Mouse (Mus musculus) MEL (cell line): ENCODE data around the gene Rsph1. TPM values are rescaled to one million over a fixed set of nuclear protein-coding genes. Genes with fewer than 3 reads are reported as not detected.
A peak's percentile ranks its signal among the peaks of the same experiment; 100 is the strongest.

Experiments used
- DNase-seq: peaks from one replicate; pipeline ENCODE4 v3.0.0; 2011; ENCODE audit warnings: low read depth, low spot score
- H3K27ac ChIP-seq: 2 replicates; pipeline ENCODE4 v1.5.1; 2012; ENCODE audit warnings: low read depth, mild to moderate bottlenecking, control low read depth, low read length, moderate library complexity; ENCODE audit not compliant: control insufficient read depth
- H3K27me3 ChIP-seq, 2 experiments: fragments of 150-350 bp in 1 of 2; sonication (generic) in 1 of 2; 2 replicates each; pipeline ENCODE4 v1.6.1; 2012; ENCODE audit warnings: low read length in 2 of 2, mild to moderate bottlenecking in 2 of 2, improper control_type of control experiment in 1 of 2, moderate library complexity in 1 of 2; ENCODE audit not compliant: insufficient read depth in 2 of 2, control insufficient read depth in 1 of 2
- H3K36me3 ChIP-seq, 2 experiments: 2 replicates each; pipeline ENCODE4 v1.6.1; 2012 to 2014; ENCODE audit warnings: low read length in 2 of 2, improper control_type of control experiment in 1 of 2, inconsistent platforms in 1 of 2, mild to moderate bottlenecking in 1 of 2; ENCODE audit not compliant: insufficient read depth in 2 of 2, control insufficient read depth in 1 of 2
- H3K4me1 ChIP-seq, 2 experiments: fragments of 150-350 bp in 1 of 2; sonication (generic) in 1 of 2; 2 replicates each; pipeline ENCODE4 v1.6.1; 2012; ENCODE audit warnings: low read length in 2 of 2, improper control_type of control experiment in 1 of 2, mild to moderate bottlenecking in 1 of 2; ENCODE audit not compliant: insufficient read depth in 2 of 2, control insufficient read depth in 1 of 2
- H3K4me3 ChIP-seq, 2 experiments: fragments of 150-350 bp in 1 of 2; sonication (generic) in 1 of 2; 2 replicates each; pipeline ENCODE4 v1.5.1; 2012; ENCODE audit warnings: low read depth in 2 of 2, low read length in 2 of 2, mild to moderate bottlenecking in 2 of 2, moderate library complexity in 2 of 2, control low read depth in 1 of 2, improper control_type of control experiment in 1 of 2; ENCODE audit not compliant: control insufficient read depth in 1 of 2, insufficient read depth in 1 of 2
- H3K79me2 ChIP-seq: 2 replicates; pipeline ENCODE4 v1.6.1; 2012; ENCODE audit warnings: mild to moderate bottlenecking, low read length, moderate library complexity; ENCODE audit not compliant: control insufficient read depth, poor library complexity, insufficient read depth
- H3K9ac ChIP-seq: 2 replicates; pipeline ENCODE4 v1.6.1; 2012; ENCODE audit warnings: low read depth, mild to moderate bottlenecking, control low read depth, low read length, moderate library complexity; ENCODE audit not compliant: control insufficient read depth, poor library complexity, severe bottlenecking
- H3K9me3 ChIP-seq: fragments of 150-350 bp; sonication (generic); replicated peaks from 2 replicates; pipeline ENCODE4 v1.6.1; 2012; ENCODE audit warnings: mild to moderate bottlenecking, low read length, improper control_type of control experiment, moderate library complexity; ENCODE audit not compliant: insufficient read depth
- CHD2 ChIP-seq: IDR thresholded peaks from 2 replicates; pipeline ENCODE4 v1.6.1; 2011; ENCODE audit warnings: low read length, improper control_type of control experiment
- EP300 ChIP-seq, 2 experiments: IDR thresholded peaks; 2 replicates each; pipeline ENCODE4 v1.6.1; 2011; ENCODE audit warnings: improper control_type of control experiment in 2 of 2, low read length in 2 of 2, low read depth in 1 of 2, mild to moderate bottlenecking in 1 of 2
- ETS1 ChIP-seq: IDR thresholded peaks from 2 replicates; pipeline ENCODE4 v1.6.1; 2012; ENCODE audit warnings: low read depth, mild to moderate bottlenecking, inconsistent platforms, low read length, improper control_type of control experiment, moderate library complexity
- HCFC1 ChIP-seq: IDR thresholded peaks from 2 replicates; pipeline ENCODE4 v1.6.1; 2012; ENCODE audit warnings: low read depth, mild to moderate bottlenecking, inconsistent platforms, low read length, improper control_type of control experiment, moderate library complexity
- JUND ChIP-seq: IDR thresholded peaks from 2 replicates; pipeline ENCODE4 v1.6.1; 2011; ENCODE audit warnings: low read depth, mild to moderate bottlenecking, improper control_type of control experiment, low read length
- KAT2A ChIP-seq: conservative IDR thresholded peaks from 2 replicates; pipeline ENCODE4 v1.6.1; 2012; ENCODE audit warnings: low read depth, low read length, improper control_type of control experiment, inconsistent platforms
- MAFK ChIP-seq: IDR thresholded peaks from 2 replicates; pipeline ENCODE4 v1.6.1; 2011; ENCODE audit warnings: low read depth, mild to moderate bottlenecking, low read length, improper control_type of control experiment, borderline replicate concordance
- MAX ChIP-seq: IDR thresholded peaks from 2 replicates; pipeline ENCODE4 v1.6.1; 2011; ENCODE audit warnings: low read length, improper control_type of control experiment
- MAZ ChIP-seq: IDR thresholded peaks from 2 replicates; pipeline ENCODE4 v1.6.1; 2012; ENCODE audit warnings: low read depth, mild to moderate bottlenecking, inconsistent platforms, low read length, improper control_type of control experiment
- MEF2A ChIP-seq: IDR thresholded peaks from 2 replicates; pipeline ENCODE4 v1.6.1; 2014; ENCODE audit warnings: low read depth, mild to moderate bottlenecking, inconsistent platforms, low read length, improper control_type of control experiment; ENCODE audit not compliant: poor library complexity, insufficient replicate concordance, severe bottlenecking; ENCODE audit errors: extremely low read depth
- MXI1 ChIP-seq: IDR thresholded peaks from 2 replicates; pipeline ENCODE4 v1.6.1; 2011; ENCODE audit warnings: mild to moderate bottlenecking, low read depth, low read length, improper control_type of control experiment
- MYC ChIP-seq: IDR thresholded peaks from 2 replicates; pipeline ENCODE4 v1.6.1; 2011; ENCODE audit warnings: low read depth, mild to moderate bottlenecking, low read length, improper control_type of control experiment, moderate library complexity
- NELFE ChIP-seq: IDR thresholded peaks from 2 replicates; pipeline ENCODE4 v1.6.1; 2011; ENCODE audit warnings: low read depth, low read length, improper control_type of control experiment
- POLR2AphosphoS2 ChIP-seq: IDR thresholded peaks from 2 replicates; pipeline ENCODE4 v1.6.1; 2011; ENCODE audit warnings: low read length, improper control_type of control experiment
- RAD21 ChIP-seq: IDR thresholded peaks from 2 replicates; pipeline ENCODE4 v1.6.1; 2011; ENCODE audit warnings: mild to moderate bottlenecking, low read depth, low read length, improper control_type of control experiment
- TAL1 ChIP-seq: IDR thresholded peaks from 2 replicates; pipeline ENCODE4 v1.6.1; 2012; ENCODE audit warnings: mild to moderate bottlenecking, inconsistent platforms, low read length, moderate library complexity, mixed read lengths
- UBTF ChIP-seq: IDR thresholded peaks from 2 replicates; pipeline ENCODE4 v1.6.1; 2012; ENCODE audit warnings: low read depth, mild to moderate bottlenecking, inconsistent platforms, low read length, improper control_type of control experiment, moderate library complexity, borderline replicate concordance; ENCODE audit not compliant: insufficient read depth
- USF1 ChIP-seq: IDR thresholded peaks from 2 replicates; pipeline ENCODE4 v1.6.1; 2014; ENCODE audit warnings: low read depth, mild to moderate bottlenecking, inconsistent platforms, low read length, improper control_type of control experiment, moderate library complexity
- polyA plus RNA-seq, 2 experiments: library from polyadenylated mRNA; stranded (reverse) in 1 of 2; unstranded in 1 of 2; fragments of >175 nt in 1 of 2; fragments of >200 nt in 1 of 2; gene quantifications; 2 replicates each; pipeline versions ENCODE4 v1.2.1 to v1.2.4; 2012; ENCODE audit warnings: low replicate concordance in 2 of 2, low read depth in 1 of 2; ENCODE audit not compliant: insufficient read length in 2 of 2, insufficient read depth in 1 of 2, missing spikeins in 1 of 2
- total RNA-seq: library from RNA; depleted of rRNA; stranded (reverse); fragments of 300-350 nt; gene quantifications from 2 replicates; pipeline ENCODE4 v1.2.3, GENCODE M21; 2012

The Rsph1 gene
- total and polyA plus RNA-seq, 3 experiments, result 1.3 to 3.6 TPM; not detected in 1

- no peak overlapping the region for H3K4me3 ChIP-seq
- TF ChIP-seq MXI1, result no peak
- TF ChIP-seq HCFC1, result no peak
- no peak for TF ChIP-seq MAX
- no peak for TF ChIP-seq POLR2AphosphoS2
- no peak for TF ChIP-seq MAFK
- TF ChIP-seq ETS1, result no peak
- no peak for TF ChIP-seq TAL1
- no peak for TF ChIP-seq CHD2
- TF ChIP-seq KAT2A, result no peak
- TF ChIP-seq USF1, result no peak
- TF ChIP-seq EP300 (IDR thresholded peaks at IDR 0.05; ENCODE audit: low read depth in 1 of 2, low read length in 2 of 2), result no peak
- no peak for TF ChIP-seq MYC
- TF ChIP-seq, all 39 proteins: peak for 0
- Histone ChIP-seq H3K36me3 (peaks cover 8 to 43% of the 10 kb centered on the region in 2 experiments), H3K79me2 (no peaks in the 10 kb centered on the region), H3K27ac (peak overlapping the region; percentile 92), H3K9me3 (no peaks in the 10 kb centered on the region), H3K4me1 (peaks cover 18 to 41% of the 10 kb centered on the region in 2 experiments), H3K27me3 (no peaks in the 10 kb centered on the region), H3K9ac (peak overlapping the region; percentile 51)
- DNase-seq, result peak; percentile 27
Measured at GRCm38 (mm10) chr17:31222810-31223310, 54.3 kb downstream of the Rsph1 start.

GRCm38 (mm10) chr17:31216068-31216955 is 60.9 kb downstream of the Rsph1 start:
- DNase-seq, result no peak
- Histone ChIP-seq H3K27ac (no peak overlapping the region), H3K27me3 (no peaks in the 10 kb centered on the region), H3K4me1 (peaks cover 7 to 13% of the 10 kb centered on the region in 2 experiments), H3K9me3 (no peaks in the 10 kb centered on the region), H3K4me3 (no peak overlapping the region), H3K79me2 (no peaks in the 10 kb centered on the region), H3K36me3 (peaks cover 8 to 12% of the 10 kb centered on the region in 2 experiments), H3K9ac (no peak overlapping the region)
- TF ChIP-seq KAT2A (no peak), NELFE (no peak), MAZ (no peak), JUND (no peak), MAX (no peak), MEF2A (no peak), UBTF (no peak), MXI1 (no peak), RAD21 (no peak), CHD2 (no peak)
